Mouse (Mus musculus): ENCODE results near the gene Arhgap10.
"Not testable (repeated sequence)": the region's sequence is repeated elsewhere in the genome, so short reads cannot be mapped to it uniquely, and the experiment has no call there.

The Arhgap10 gene

GRCm38 (mm10) chr8:77337272-77337671 lies 180.5 kb downstream of the Arhgap10 start:
- no peak for DNase-seq

- DNase-seq: no peak
Observed at GRCm38 (mm10) chr8:77331180-77331579, 186.6 kb downstream of the Arhgap10 start.

- DNase-seq: no peak
Observed at GRCm38 (mm10) chr8:77330304-77330703, 187.4 kb downstream of the Arhgap10 start.

GRCm38 (mm10) chr8:77329783-77330182 lies 188.0 kb downstream of the Arhgap10 start:
- DNase-seq: no peak

- DNase-seq: no peak
Observed at GRCm38 (mm10) chr8:77328473-77328872, 189.3 kb downstream of the Arhgap10 start.

- no peak for DNase-seq
Observed at GRCm38 (mm10) chr8:77327326-77327725, 190.4 kb downstream of the Arhgap10 start.

GRCm38 (mm10) chr8:77322727-77323126 lies 195.0 kb downstream of the Arhgap10 start:
- DNase-seq: not testable (repeated sequence)

GRCm38 (mm10) chr8:77321901-77322300 lies 195.9 kb downstream of the Arhgap10 start:
- DNase-seq: no peak

GRCm38 (mm10) chr8:77318590-77318989 lies 199.2 kb downstream of the Arhgap10 start:
- no peak for DNase-seq

GRCm38 (mm10) chr8:77317771-77318170 lies 200.0 kb downstream of the Arhgap10 start:
- DNase-seq: no peak

- DNase-seq: no peak
Observed at GRCm38 (mm10) chr8:77313003-77313402, 204.8 kb downstream of the Arhgap10 start.

GRCm38 (mm10) chr8:77311762-77312161 lies 206.0 kb downstream of the Arhgap10 start:
- DNase-seq: no peak

- no peak for DNase-seq
Observed at GRCm38 (mm10) chr8:77310541-77310940, 207.2 kb downstream of the Arhgap10 start.

GRCm38 (mm10) chr8:77310026-77310425 lies 207.7 kb downstream of the Arhgap10 start:
- DNase-seq: no peak

GRCm38 (mm10) chr8:77294599-77294998 lies 223.2 kb downstream of the Arhgap10 start:
- no peak for DNase-seq

GRCm38 (mm10) chr8:77292649-77293048 lies 225.1 kb downstream of the Arhgap10 start:
- no peak for DNase-seq

GRCm38 (mm10) chr8:77292120-77292519 lies 225.6 kb downstream of the Arhgap10 start:
- no peak for DNase-seq

- no peak for DNase-seq
Observed at GRCm38 (mm10) chr8:77288492-77288891, 229.3 kb downstream of the Arhgap10 start.

- DNase-seq: no peak
Observed at GRCm38 (mm10) chr8:77288065-77288464, 229.7 kb downstream of the Arhgap10 start.

- no peak for DNase-seq
Observed at GRCm38 (mm10) chr8:77284473-77284872, 233.3 kb downstream of the Arhgap10 start.

- DNase-seq: no peak
Observed at GRCm38 (mm10) chr8:77282605-77283236, 235.0 kb downstream of the Arhgap10 start.

GRCm38 (mm10) chr8:77279977-77280376 lies 237.8 kb downstream of the Arhgap10 start:
- DNase-seq: no peak

- no peak for DNase-seq
Observed at GRCm38 (mm10) chr8:77278246-77278645, 239.5 kb downstream of the Arhgap10 start.

- peak; percentile 61 to 75 for DNase-seq
Observed at GRCm38 (mm10) chr8:77276827-77277226, 240.9 kb downstream of the Arhgap10 start.

GRCm38 (mm10) chr8:77275571-77275970 lies 242.2 kb downstream of the Arhgap10 start:
- DNase-seq: no peak
